ENCODE assay signal across 18 mouse cellular contexts in the genomic region with DNA sequence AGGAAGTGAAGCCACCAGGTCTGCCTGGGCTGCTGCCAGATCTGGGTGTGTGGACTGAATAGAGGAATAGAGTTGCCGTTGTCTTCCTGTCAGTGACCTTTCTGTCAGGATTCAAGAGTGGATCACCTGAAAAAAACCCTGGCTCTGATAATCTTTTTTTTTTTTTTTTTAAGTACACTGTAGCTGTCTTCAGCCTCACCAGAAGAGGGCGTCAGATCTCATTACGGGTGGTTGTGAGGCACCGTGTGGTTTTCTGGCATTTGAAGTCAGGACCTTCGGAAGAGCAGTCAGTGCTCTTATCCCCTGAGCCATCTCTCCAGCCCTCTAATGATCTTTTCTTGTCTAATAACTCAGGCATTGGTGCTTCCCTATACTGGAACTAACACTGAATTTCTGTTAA. TPM values are rescaled to one million over a fixed set of nuclear protein-coding genes. Genes with fewer than 3 reads are reported as not detected.
DNase-seq lines count a peak whose midpoint lies in the region; ATAC-seq and TF ChIP-seq lines count a peak whose summit lies in the region.
"Had no signal": no experiment of that assay in that cellular context is flagged by ENCODE, and none has a peak within 500 bp of the region (broad histone marks: within the 10 kb centered on the region; RNA-seq: fewer than 3 reads in every experiment).

No protein-coding gene starts in this region.

- H3K4me3 ChIP-seq in kidney, postnatal 0 days (replicated peaks; ENCODE audit: low read depth, low read length), result no peak overlapping the region
- H3K4me3 ChIP-seq in kidney, embryonic 14.5 days (ENCODE audit: low read length), result no peak overlapping the region
- H3K4me3 ChIP-seq: hindbrain, embryonic 15.5 days; kidney, embryonic 15.5 days; megakaryocyte, embryonic 14.5 days; neural tube, embryonic 15.5 days had no signal

- H3K27ac ChIP-seq in kidney, postnatal 0 days, result no peak overlapping the region
- H3K27ac ChIP-seq in kidney, embryonic 14.5 days (ENCODE audit: low read depth, low read length), result no peak overlapping the region
- H3K27ac ChIP-seq: hindbrain, embryonic 15.5 days; kidney, embryonic 15.5 days; neural tube, embryonic 15.5 days had no signal

- no peaks in the 10 kb centered on the region for H3K9me3 ChIP-seq in kidney, postnatal 0 days (replicated peaks; ENCODE audit: low read length)
- no peaks in the 10 kb centered on the region for H3K9me3 ChIP-seq in kidney, embryonic 14.5 days (ENCODE audit: control insufficient read depth, low read length)
- H3K9me3 ChIP-seq: hindbrain, embryonic 15.5 days; kidney, embryonic 15.5 days; megakaryocyte, embryonic 14.5 days; neural tube, embryonic 15.5 days had no signal

- no peak for DNase-seq in kidney, postnatal 0 days (ENCODE audit: low spot score)
- DNase-seq in 3T3-L1 (ENCODE audit: low read depth, low spot score) (peak; percentile 29), A20 (ENCODE audit: low read depth, low spot score) (peak; percentile 30), ZHBTc4 (ENCODE audit: low read depth, low spot score) (peak; percentile 48)
- DNase-seq in spleen, postnatal 10 days (ENCODE audit: low spot score in 2 of 2), result no peak
- no peak for DNase-seq in frontal cortex, postnatal 36 days (ENCODE audit: low spot score in 2 of 2)
- DNase-seq: cerebellum, postnatal 10 days; heart, adult 18-20 months; heart, postnatal 10 days; layer of hippocampus, adult 9-11 months; left cerebral cortex, postnatal 4 days; lung, adult 18-20 months; thymus, adult 18-20 months had no signal

- H3K27me3 ChIP-seq in kidney, postnatal 0 days (ENCODE audit: insufficient read depth, low read length), result no peaks in the 10 kb centered on the region
- no peaks in the 10 kb centered on the region for H3K27me3 ChIP-seq in kidney, embryonic 14.5 days (ENCODE audit: control insufficient read depth, insufficient read depth, low read length)
- H3K27me3 ChIP-seq: hindbrain, embryonic 15.5 days; kidney, embryonic 15.5 days; megakaryocyte, embryonic 14.5 days; neural tube, embryonic 15.5 days had no signal

- no peak overlapping the region for H3K4me2 ChIP-seq in kidney, postnatal 0 days (ENCODE audit: low read length)
- H3K4me2 ChIP-seq in kidney, embryonic 14.5 days (replicated peaks; ENCODE audit: low read depth, low read length), result no peak overlapping the region
- H3K4me2 ChIP-seq: hindbrain, embryonic 15.5 days; kidney, embryonic 15.5 days; neural tube, embryonic 15.5 days had no signal

- H3K4me1 ChIP-seq in kidney, postnatal 0 days (replicated peaks; ENCODE audit: insufficient read depth, low read length), result no peaks in the 10 kb centered on the region
- H3K4me1 ChIP-seq in kidney, embryonic 14.5 days (ENCODE audit: control insufficient read depth, insufficient read depth, low read length), result no peaks in the 10 kb centered on the region
- H3K4me1 ChIP-seq: kidney, embryonic 15.5 days; neural tube, embryonic 15.5 days had no signal

- no peak overlapping the region for H3K9ac ChIP-seq in kidney, postnatal 0 days (ENCODE audit: low read depth, low read length)
- no peak overlapping the region for H3K9ac ChIP-seq in kidney, embryonic 14.5 days (ENCODE audit: low read depth, low read length)
- H3K9ac ChIP-seq: hindbrain, embryonic 15.5 days; kidney, embryonic 15.5 days; neural tube, embryonic 15.5 days had no signal

- ATAC-seq in kidney, postnatal 0 days (replicated peaks; ENCODE audit: low FRiP score, low read depth), result no peak
- no peak for ATAC-seq in kidney, embryonic 14.5 days (ENCODE audit: low FRiP score, low TSS enrichment)

- 72% methylated on average over 5 of the region's 5 CpGs for WGBS in kidney, postnatal 0 days
- 72% methylated on average over 5 of the region's 5 CpGs for WGBS in kidney, embryonic 14.5 days

- peaks cover 52% of the 10 kb centered on the region for H3K36me3 ChIP-seq in kidney, postnatal 0 days (ENCODE audit: insufficient read depth, low read length)
- H3K36me3 ChIP-seq in kidney, embryonic 14.5 days (ENCODE audit: control insufficient read depth, insufficient read depth, low read length), result peaks cover 79% of the 10 kb centered on the region

- peak; percentile 49 for TF ChIP-seq CTCF in kidney, postnatal 0 days (IDR thresholded peaks at IDR 0.05; ENCODE audit: low read depth)

RNA-seq across cellular contexts. Expression of a gene that starts 12.1 kb away (rescaled TPM):
- 2.0 and 2.2 TPM in 2 replicates for polyA plus RNA-seq in kidney, postnatal 0 days (2015; fragmentation: Nextera tagmentation; extraction: Ambion mirVana)
- 4.8 and 10.2 TPM in 2 replicates for polyA plus RNA-seq in kidney, embryonic 14.5 days (2014; fragmentation: Nextera tagmentation; extraction: Ambion mirVana)

RNA-seq across cellular contexts. Expression of a gene that starts 12.2 kb away (rescaled TPM):
- 30.0 and 32.5 TPM in 2 replicates for polyA plus RNA-seq in kidney, postnatal 0 days (2015; fragmentation: Nextera tagmentation; extraction: Ambion mirVana)
- 29.6 and 53.3 TPM in 2 replicates for polyA plus RNA-seq in kidney, embryonic 14.5 days (2014; fragmentation: Nextera tagmentation; extraction: Ambion mirVana)

RNA-seq across cellular contexts. Expression of a gene that starts 50.5 kb away (rescaled TPM):
- 14.4 and 15.5 TPM in 2 replicates for polyA plus RNA-seq in kidney, postnatal 0 days (2015; fragmentation: Nextera tagmentation; extraction: Ambion mirVana)
- 9.1 and 17.1 TPM in 2 replicates for polyA plus RNA-seq in kidney, embryonic 14.5 days (2014; fragmentation: Nextera tagmentation; extraction: Ambion mirVana)

Comparison
In these comparisons a context has a peak if more than half of its experiments do, and no peak if none do; other contexts are left out.
1. DNase-seq: peak in 3T3-L1 (single experiment), A20 (single experiment) and ZHBTc4 (single experiment); none in kidney, postnatal 0 days (single experiment), spleen, postnatal 10 days (0 of 2) and frontal cortex, postnatal 36 days (0 of 2).